Mouse (Mus musculus) ES-E14 (cell line): ENCODE results near the gene Slc29a2.
A peak's percentile ranks its signal among the peaks of the same experiment; 100 is the strongest.

Source experiments
- CHD2 ChIP-seq: IDR thresholded peaks from 2 replicates; pipeline ENCODE4 v1.6.1; 2014; ENCODE audit warnings: mild to moderate bottlenecking, low read depth, low read length, inconsistent platforms
- HCFC1 ChIP-seq: IDR thresholded peaks from 2 replicates; pipeline ENCODE4 v1.6.1; 2012; ENCODE audit warnings: low read length, inconsistent platforms, borderline replicate concordance; ENCODE audit not compliant: insufficient read depth
- MAFK ChIP-seq: IDR thresholded peaks from 2 replicates; pipeline ENCODE4 v1.6.1; 2014; ENCODE audit warnings: mild to moderate bottlenecking, low read depth, low read length, inconsistent platforms; ENCODE audit not compliant: insufficient read depth
- ZC3H11A ChIP-seq: IDR thresholded peaks from 2 replicates; pipeline ENCODE4 v1.6.1; 2012; ENCODE audit warnings: low read depth, mild to moderate bottlenecking, inconsistent platforms, low read length, borderline replicate concordance
- ZNF384 ChIP-seq: IDR thresholded peaks from 2 replicates; pipeline ENCODE4 v1.6.1; 2012; ENCODE audit warnings: low read depth, low read length, inconsistent platforms

DNA sequence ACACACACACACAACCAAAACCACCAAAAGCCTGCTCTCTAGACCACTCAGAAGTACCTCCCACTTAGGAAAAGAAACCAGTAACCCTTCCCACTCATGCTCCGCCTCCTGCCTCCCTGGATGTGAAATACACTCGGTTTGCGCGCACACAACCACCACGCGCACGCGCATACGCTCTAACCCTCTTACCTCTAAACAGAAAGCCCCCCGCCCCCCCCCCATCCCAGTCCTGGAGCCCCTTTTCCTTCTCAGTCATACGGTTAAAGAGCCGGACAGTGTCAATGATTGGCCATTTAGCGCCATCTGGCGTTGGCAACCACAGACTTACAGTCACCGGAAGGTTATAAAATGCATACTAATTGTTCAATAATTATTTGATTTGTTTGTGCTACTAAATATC, 49.4 kb downstream of the Slc29a2 start:
- TF ChIP-seq ZC3H11A (0 out of 2 replicates have a peak, but pooled peaks have one; percentile 5), MAFK (no peak), CHD2 (no peak), HCFC1 (no peak), ZNF384 (no peak)
